Mouse (Mus musculus): ENCODE results near the gene Rbfox1.

DNA sequence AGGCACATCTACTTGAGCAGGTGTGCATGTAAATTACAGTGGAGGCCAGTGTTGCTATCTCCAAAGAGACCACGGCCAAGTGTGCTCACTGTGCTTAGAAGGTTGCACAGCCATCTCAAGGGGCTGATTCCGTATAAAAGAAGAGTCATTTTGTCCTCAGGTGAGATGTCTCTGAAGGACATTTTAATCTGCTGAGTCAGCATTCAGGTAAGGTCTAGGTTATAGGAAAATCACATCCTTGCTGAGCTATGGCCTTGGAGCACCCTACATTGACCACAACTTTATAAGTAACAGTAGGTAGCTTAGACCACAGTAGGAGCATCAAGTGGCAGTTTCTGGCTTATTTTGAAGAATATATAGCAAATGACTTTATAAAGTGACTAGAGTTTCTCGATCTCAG, 848.3 kb downstream of the Rbfox1 start:
- TF ChIP-seq GATA1 (IDR thresholded peaks at IDR 0.05; ENCODE audit: borderline replicate concordance, low read length) (no peak), FLI1 (IDR thresholded peaks at IDR 0.05; ENCODE audit: low read length) (no peak)

Data from megakaryocyte, embryonic 14.5 days (primary cell).